Mouse (Mus musculus) midbrain, embryonic 12.5 days (tissue): Measurements from ENCODE around the gene Cd274. TPM values are rescaled to one million over a fixed set of nuclear protein-coding genes. Genes with fewer than 3 reads are reported as not detected.

Experiments
- ATAC-seq: fragments of 200-750 bp; cut with Nextera tagmentation; 2 replicates; pipeline ENCODE4 v1.8.0; 2017; ENCODE audit warnings: low read depth, moderate TSS enrichment, moderate library complexity; ENCODE audit not compliant: low FRiP score
- H3K27ac ChIP-seq: fragments of 300-500 bp; sonication (generic); replicated peaks from 2 replicates; pipeline ENCODE4 v1.5.1; 2016; ENCODE audit warnings: mild to moderate bottlenecking
- H3K27me3 ChIP-seq: fragments of 300-500 bp; sonication (generic); 2 replicates; pipeline ENCODE4 v1.6.1; 2016; ENCODE audit warnings: mild to moderate bottlenecking
- H3K36me3 ChIP-seq: fragments of 300-500 bp; sonication (generic); 2 replicates; pipeline ENCODE4 v1.6.1; 2016
- H3K4me1 ChIP-seq: fragments of 300-500 bp; sonication (generic); 2 replicates; pipeline ENCODE4 v1.6.1; 2016
- H3K4me2 ChIP-seq: fragments of 300-500 bp; sonication (generic); replicated peaks from 2 replicates; pipeline ENCODE4 v1.6.1; 2016; ENCODE audit warnings: mild to moderate bottlenecking, moderate library complexity
- H3K4me3 ChIP-seq: fragments of 300-500 bp; sonication (generic); 2 replicates; pipeline ENCODE4 v1.5.1; 2016; ENCODE audit warnings: mild to moderate bottlenecking
- H3K9ac ChIP-seq: fragments of 300-500 bp; sonication (generic); replicated peaks from 2 replicates; pipeline ENCODE4 v1.6.1; 2016; ENCODE audit warnings: mild to moderate bottlenecking, moderate library complexity
- H3K9me3 ChIP-seq: fragments of 300-500 bp; sonication (generic); 2 replicates; pipeline ENCODE4 v1.6.1; 2016; ENCODE audit warnings: mild to moderate bottlenecking
- WGBS: fragments of 180-500 bp; shearing (Covaris S2); methylation state at CpG from one replicate; pipeline ENCODE4 v1.1.7; 2016; 5-methylcytosine and 5-hydroxymethylcytosine counted together
- polyA plus RNA-seq: library from polyadenylated mRNA; unstranded; fragments of >200 nt; fragmentation: Nextera tagmentation; extraction: Ambion mirVana; gene quantifications from 2 replicates; pipeline ENCODE4 v1.2.1, GENCODE M21; 2016

Cd274 gene
- polyA plus RNA-seq, 1 experiment from 2014 or later: 0.33 TPM

GRCm38 (mm10) chr19:29383368-29383767, 16.1 kb downstream of the Cd274 start:
- Histone ChIP-seq H3K4me3 (no peak overlapping the region), H3K4me1 (no peaks in the 10 kb centered on the region), H3K27me3 (no peaks in the 10 kb centered on the region), H3K27ac (no peak overlapping the region), H3K9ac (no peak overlapping the region), H3K9me3 (no peaks in the 10 kb centered on the region), H3K4me2 (no peak overlapping the region), H3K36me3 (no peaks in the 10 kb centered on the region)
- ATAC-seq: no peak
- 96% methylated on average over 5 of the region's 5 CpGs for WGBS

GRCm38 (mm10) chr19:29384412-29384811, 17.2 kb downstream of the Cd274 start:
- Histone ChIP-seq H3K4me3 (no peak overlapping the region), H3K9ac (no peak overlapping the region), H3K4me2 (no peak overlapping the region), H3K27ac (no peak overlapping the region), H3K4me1 (no peaks in the 10 kb centered on the region), H3K27me3 (no peaks in the 10 kb centered on the region), H3K9me3 (no peaks in the 10 kb centered on the region), H3K36me3 (no peaks in the 10 kb centered on the region)
- ATAC-seq: no peak
- 87% methylated on average over 9 of the region's 9 CpGs for WGBS

DNA sequence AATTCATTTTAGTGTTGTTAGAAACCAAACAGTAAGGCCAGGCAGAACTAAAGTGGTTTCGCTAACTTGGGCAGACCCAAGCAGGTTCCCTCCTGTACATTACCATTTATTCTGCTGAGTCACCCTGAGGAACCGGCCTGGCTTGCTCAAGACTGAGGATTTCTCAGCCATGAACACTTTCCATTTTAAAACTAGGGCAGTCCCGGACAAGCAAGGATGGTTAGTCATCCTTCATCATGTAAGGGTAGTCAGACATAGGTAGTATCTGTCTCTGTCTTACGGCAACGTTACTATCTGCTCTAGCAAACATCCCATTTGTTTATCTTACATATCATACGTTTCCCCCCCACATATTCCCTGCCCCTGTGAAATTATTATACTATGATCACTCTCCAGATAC, 17.7 kb downstream of the Cd274 start:
- ATAC-seq: no peak
- WGBS: 92% methylated on average over 6 of the region's 6 CpGs
- H3K36me3 ChIP-seq: no peaks in the 10 kb centered on the region
- no peaks in the 10 kb centered on the region for H3K9me3 ChIP-seq
- no peak overlapping the region for H3K9ac ChIP-seq
- H3K4me3 ChIP-seq: no peak overlapping the region
- no peak overlapping the region for H3K27ac ChIP-seq
- H3K27me3 ChIP-seq: no peaks in the 10 kb centered on the region
- no peaks in the 10 kb centered on the region for H3K4me1 ChIP-seq
- H3K4me2 ChIP-seq: no peak overlapping the region

GRCm38 (mm10) chr19:29385822-29386221, 18.6 kb downstream of the Cd274 start:
- Histone ChIP-seq H3K27me3 (no peaks in the 10 kb centered on the region), H3K36me3 (no peaks in the 10 kb centered on the region), H3K4me1 (no peaks in the 10 kb centered on the region), H3K9ac (no peak overlapping the region), H3K27ac (no peak overlapping the region), H3K4me2 (no peak overlapping the region), H3K9me3 (no peaks in the 10 kb centered on the region), H3K4me3 (no peak overlapping the region)
- no peak for ATAC-seq
- 88% methylated on average over 4 of the region's 4 CpGs for WGBS

- no peak overlapping the region for H3K9ac ChIP-seq
- ATAC-seq: no peak
- H3K9me3 ChIP-seq: no peaks in the 10 kb centered on the region
- no peaks in the 10 kb centered on the region for H3K27me3 ChIP-seq
- H3K36me3 ChIP-seq: no peaks in the 10 kb centered on the region
- WGBS: 94% methylated on average over 1 of the region's 1 CpGs
- H3K27ac ChIP-seq: no peak overlapping the region
- H3K4me2 ChIP-seq: no peak overlapping the region
- no peak overlapping the region for H3K4me3 ChIP-seq
- H3K4me1 ChIP-seq: no peaks in the 10 kb centered on the region
Observed at GRCm38 (mm10) chr19:29388818-29389217, 21.6 kb downstream of the Cd274 start.

- H3K4me3 ChIP-seq: no peak overlapping the region
- H3K27me3 ChIP-seq: no peaks in the 10 kb centered on the region
- H3K9me3 ChIP-seq: no peaks in the 10 kb centered on the region
- no peaks in the 10 kb centered on the region for H3K4me1 ChIP-seq
- no peak overlapping the region for H3K9ac ChIP-seq
- H3K27ac ChIP-seq: no peak overlapping the region
- no peak for ATAC-seq
- no peak overlapping the region for H3K4me2 ChIP-seq
- 88% methylated on average over 5 of the region's 5 CpGs for WGBS
- no peaks in the 10 kb centered on the region for H3K36me3 ChIP-seq
Observed at GRCm38 (mm10) chr19:29390483-29390882, 23.2 kb downstream of the Cd274 start.

- ATAC-seq: no peak
- H3K9me3 ChIP-seq: no peaks in the 10 kb centered on the region
- no peaks in the 10 kb centered on the region for H3K27me3 ChIP-seq
- WGBS: 76% methylated on average over 4 of the region's 4 CpGs
- no peaks in the 10 kb centered on the region for H3K4me1 ChIP-seq
- H3K4me2 ChIP-seq: no peak overlapping the region
- H3K36me3 ChIP-seq: no peaks in the 10 kb centered on the region
- no peak overlapping the region for H3K9ac ChIP-seq
- no peak overlapping the region for H3K4me3 ChIP-seq
- H3K27ac ChIP-seq: no peak overlapping the region
Observed at GRCm38 (mm10) chr19:29391279-29391678, 24.0 kb downstream of the Cd274 start.

GRCm38 (mm10) chr19:29393333-29393732, 26.1 kb downstream of the Cd274 start:
- H3K4me1 ChIP-seq: no peaks in the 10 kb centered on the region
- no peaks in the 10 kb centered on the region for H3K36me3 ChIP-seq
- no peak overlapping the region for H3K4me3 ChIP-seq
- H3K9ac ChIP-seq: no peak overlapping the region
- no peak overlapping the region for H3K27ac ChIP-seq
- H3K27me3 ChIP-seq: no peaks in the 10 kb centered on the region
- no peak overlapping the region for H3K4me2 ChIP-seq
- 0 out of 2 replicates have a peak, but pooled peaks cover 4% of the 10 kb centered on the region for H3K9me3 ChIP-seq
- no peak for ATAC-seq
- 93% methylated on average over 9 of the region's 9 CpGs for WGBS

GRCm38 (mm10) chr19:29394721-29395120, 27.5 kb downstream of the Cd274 start:
- no peak overlapping the region for H3K27ac ChIP-seq
- H3K27me3 ChIP-seq: no peaks in the 10 kb centered on the region
- H3K4me1 ChIP-seq: no peaks in the 10 kb centered on the region
- no peaks in the 10 kb centered on the region for H3K36me3 ChIP-seq
- H3K9ac ChIP-seq: no peak overlapping the region
- no peak overlapping the region for H3K4me3 ChIP-seq
- H3K9me3 ChIP-seq: 0 out of 2 replicates have a peak, but pooled peaks cover 6% of the 10 kb centered on the region
- whole genome bisulfite sequencing: 95% methylated on average over 2 of the region's 2 CpGs
- H3K4me2 ChIP-seq: no peak overlapping the region
- ATAC-seq: no peak

DNA sequence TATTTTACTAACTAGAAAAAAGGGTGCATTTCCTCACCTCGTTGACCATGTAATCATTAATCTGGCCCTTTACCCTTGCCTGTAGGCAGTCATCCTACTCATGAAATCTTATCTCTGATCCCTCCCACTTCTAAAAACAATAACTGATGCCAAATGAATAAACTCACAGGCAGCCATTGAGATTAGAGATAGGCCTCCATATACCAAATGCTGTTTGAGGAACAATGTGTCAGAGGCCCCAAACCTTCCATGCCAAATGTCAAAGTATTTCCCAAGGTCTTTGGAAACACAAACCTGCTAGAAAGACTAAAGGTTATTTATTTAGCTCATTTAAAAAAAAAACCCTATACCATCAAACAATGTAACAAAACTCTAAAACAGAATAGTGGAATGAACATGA, 29.1 kb downstream of the Cd274 start:
- ATAC-seq: no peak

DNA sequence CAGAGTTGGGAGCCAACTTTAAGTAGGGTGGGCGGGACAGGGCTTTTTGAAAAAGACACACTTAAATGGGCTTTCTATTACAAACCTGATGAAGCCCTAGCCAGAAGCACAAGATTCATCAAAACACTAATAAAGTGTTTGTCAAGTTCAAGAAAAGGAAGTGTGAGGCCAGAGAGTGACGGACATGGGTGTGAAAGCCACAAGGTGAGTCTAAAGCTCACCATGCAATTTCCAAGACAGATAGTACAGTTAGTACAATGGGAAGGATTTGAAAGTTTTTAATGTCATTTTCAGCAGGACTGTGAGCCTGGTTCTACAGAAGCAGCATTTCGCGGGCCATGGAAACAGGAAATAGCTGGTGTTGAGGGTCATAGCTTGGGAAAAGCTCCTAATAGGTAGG, 32.5 kb downstream of the Cd274 start:
- H3K4me3 ChIP-seq: no peak overlapping the region
- no peaks in the 10 kb centered on the region for H3K36me3 ChIP-seq
- H3K4me1 ChIP-seq: no peaks in the 10 kb centered on the region
- H3K27ac ChIP-seq: no peak overlapping the region
- no peak overlapping the region for H3K9ac ChIP-seq
- ATAC-seq: no peak
- 93% methylated on average over 4 of the region's 4 CpGs for WGBS
- H3K9me3 ChIP-seq: 0 out of 2 replicates have a peak, but pooled peaks cover 6% of the 10 kb centered on the region
- no peak overlapping the region for H3K4me2 ChIP-seq
- no peaks in the 10 kb centered on the region for H3K27me3 ChIP-seq

More for the DNA sequence above, 29.1 kb downstream of the Cd274 start:
- Histone ChIP-seq H3K4me3 (no peak overlapping the region), H3K27ac (no peak overlapping the region), H3K27me3 (no peaks in the 10 kb centered on the region), H3K9me3 (0 out of 2 replicates have a peak, but pooled peaks cover 6% of the 10 kb centered on the region), H3K9ac (no peak overlapping the region), H3K4me2 (no peak overlapping the region), H3K4me1 (no peaks in the 10 kb centered on the region), H3K36me3 (no peaks in the 10 kb centered on the region)
- WGBS: 79% methylated on average over 1 of the region's 1 CpGs

- no peak for ATAC-seq
- WGBS: 88% methylated on average over 3 of the region's 3 CpGs
Observed at GRCm38 (mm10) chr19:29400466-29400865, 33.2 kb downstream of the Cd274 start.

DNA sequence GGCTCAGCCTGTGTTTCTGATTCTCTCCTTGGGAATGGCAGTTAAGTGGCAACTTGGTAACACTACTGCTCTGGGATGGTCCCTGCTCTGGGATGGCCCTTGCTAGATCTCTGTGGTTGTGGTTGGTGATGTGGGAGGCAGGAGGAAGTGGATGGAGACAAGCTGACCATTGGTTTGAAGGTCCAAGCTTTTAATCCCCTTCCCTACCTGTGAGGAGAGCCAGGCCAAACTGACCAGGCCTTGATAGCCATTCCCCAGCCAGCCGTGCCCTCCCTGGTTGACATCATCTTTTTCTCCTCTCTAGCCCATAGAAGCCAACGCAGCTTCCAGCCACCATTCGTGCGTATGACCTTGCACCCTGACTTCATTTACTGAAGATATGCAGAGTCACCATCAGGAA, 35.4 kb downstream of the Cd274 start:
- WGBS: 92% methylated on average over 4 of the region's 4 CpGs
- H3K4me3 ChIP-seq: no peak overlapping the region

More at GRCm38 (mm10) chr19:29400466-29400865, 33.2 kb downstream of the Cd274 start:
- Histone ChIP-seq H3K4me3 (no peak overlapping the region), H3K9ac (no peak overlapping the region), H3K36me3 (no peaks in the 10 kb centered on the region), H3K4me1 (no peaks in the 10 kb centered on the region), H3K4me2 (no peak overlapping the region), H3K27me3 (no peaks in the 10 kb centered on the region), H3K27ac (no peak overlapping the region), H3K9me3 (0 out of 2 replicates have a peak, but pooled peaks cover 6% of the 10 kb centered on the region)

More for the DNA sequence above, 35.4 kb downstream of the Cd274 start:
- H3K9ac ChIP-seq: no peak overlapping the region
- H3K36me3 ChIP-seq: no peaks in the 10 kb centered on the region
- H3K27me3 ChIP-seq: no peaks in the 10 kb centered on the region
- no peak overlapping the region for H3K27ac ChIP-seq
- no peak overlapping the region for H3K4me2 ChIP-seq
- H3K9me3 ChIP-seq: 0 out of 2 replicates have a peak, but pooled peaks cover 6% of the 10 kb centered on the region
- no peak for ATAC-seq
- H3K4me1 ChIP-seq: no peaks in the 10 kb centered on the region
